Mouse (Mus musculus) heart, postnatal 4 days (tissue): ENCODE results near the gene Ppig. TPM values are rescaled to one million over a fixed set of nuclear protein-coding genes. Genes with fewer than 3 reads are reported as not detected.
A peak's percentile ranks its signal among the peaks of the same experiment; 100 is the strongest.

Source experiments
- DNase-seq: peaks from one replicate; pipeline ENCODE4 v3.0.0; 2021
- total RNA-seq, 2 experiments: library from RNA; stranded (reverse); gene quantifications; 2 replicates each; pipeline ENCODE4 v1.2.3; 2021

The Ppig gene
- total RNA-seq, 2 experiments from 2014 or later = 56.7 to 59.9 TPM

- no peak for DNase-seq
Observed at GRCm38 (mm10) chr2:69763340-69763739, 41.0 kb downstream of the Ppig start.

DNA sequence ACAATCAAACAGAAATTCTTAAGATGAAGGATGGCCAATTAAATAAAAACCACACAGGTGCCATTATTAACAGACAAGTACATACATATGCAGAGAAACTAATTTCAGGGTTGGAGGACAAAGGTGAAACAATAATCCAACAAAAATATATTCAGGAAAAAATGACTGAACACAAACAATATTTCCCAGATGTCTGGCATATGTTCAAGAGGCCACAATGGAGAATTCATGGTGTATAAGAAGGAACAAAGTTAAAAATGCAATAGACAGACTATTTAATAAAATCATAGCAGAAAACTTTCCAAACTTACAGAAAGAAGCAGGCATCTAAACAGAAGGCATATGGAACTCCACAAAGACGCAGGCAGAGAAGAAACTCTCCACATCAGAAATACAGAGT, 42.4 kb downstream of the Ppig start:
- no peak for DNase-seq

GRCm38 (mm10) chr2:69773331-69773730, 51.0 kb downstream of the Ppig start:
- no peak for DNase-seq

GRCm38 (mm10) chr2:69777985-69778835, 55.9 kb downstream of the Ppig start:
- DNase-seq = no peak

- DNase-seq = peak; percentile 14
Observed at GRCm38 (mm10) chr2:69778836-69779177, 56.5 kb downstream of the Ppig start.

DNA sequence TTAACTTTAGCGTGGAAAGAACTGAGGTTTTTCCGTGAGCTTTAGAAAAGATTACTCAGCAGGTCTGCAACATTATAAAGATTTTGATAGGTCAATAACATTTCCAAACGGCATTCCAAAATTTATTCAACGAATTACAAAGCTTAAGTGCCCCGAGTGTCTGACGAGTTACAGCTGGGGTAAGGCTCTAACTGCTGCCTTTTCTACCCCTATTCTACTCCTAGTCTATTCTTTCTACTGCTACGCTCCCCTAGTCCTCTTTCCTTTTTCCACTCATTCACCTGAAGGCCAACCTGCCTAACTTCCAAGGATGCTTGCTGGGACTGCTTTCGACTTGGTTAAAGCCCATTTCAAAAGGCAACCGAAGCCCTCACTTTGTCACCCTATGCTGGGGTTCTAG, 66.6 kb downstream of the Ppig start:
- DNase-seq = no peak

GRCm38 (mm10) chr2:69789429-69790069, 67.2 kb downstream of the Ppig start, which contains the start of the genes Ccdc173 and Phospho2:
TSS of gene Ccdc173 (minus strand) at chr2:69789575.
TSS of gene Phospho2 (plus strand) at chr2:69789623.
- peak; percentile 99 for DNase-seq

GRCm38 (mm10) chr2:69790285-69790684, 67.9 kb downstream of the Ppig start:
- peak; percentile 91 for DNase-seq

- DNase-seq = no peak
Observed at GRCm38 (mm10) chr2:69790722-69791121, 68.4 kb downstream of the Ppig start.

DNA sequence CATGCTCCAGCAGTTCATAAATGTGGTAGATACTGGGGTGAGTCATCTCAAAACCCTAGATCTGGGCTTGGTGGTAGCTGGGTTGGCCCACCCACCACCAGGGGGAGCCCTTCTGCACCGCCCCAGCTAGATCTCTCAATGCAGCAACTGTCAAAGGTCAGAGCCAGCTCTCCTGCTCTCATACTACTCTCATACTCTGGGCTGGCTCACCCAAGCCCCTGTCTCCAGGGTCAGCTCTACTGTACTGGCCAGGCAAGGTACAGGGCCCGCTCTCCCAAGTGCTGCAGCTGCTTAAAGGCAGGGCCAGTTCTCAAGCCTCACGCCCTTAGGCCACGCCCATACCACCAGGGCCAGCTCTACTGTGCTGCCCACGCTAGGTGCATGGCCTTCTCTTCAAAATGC, 80.6 kb downstream of the Ppig start:
- peak; percentile 84 for DNase-seq

Other genes starting within 250 kb of the Ppig start
- gene Lrp2, start 136.5 kb upstream of the Ppig start, total RNA-seq = 1 to 10 TPM; 1.2 TPM
- 1 to 10 TPM; 4.2 to 5.6 TPM for gene Bbs5, start 75.4 kb upstream of the Ppig start, total RNA-seq
- gene Klhl41, start 52.4 kb upstream of the Ppig start, total RNA-seq = 10 to 100 TPM; 86.3 to 87.5 TPM
- 10 to 100 TPM; 26.8 to 28.2 TPM for gene Fastkd1, start 9.0 kb upstream of the Ppig start, total RNA-seq
- under 1 TPM; 0.43 to 0.99 TPM for gene Ccdc173, start 67.0 kb downstream of the Ppig start, total RNA-seq
- gene Phospho2, start 67.1 kb downstream of the Ppig start, total RNA-seq = 10 to 100 TPM; 12.2 to 15.3 TPM
- 10 to 100 TPM; 56.7 to 62.7 TPM for gene Klhl23, start 99.4 kb downstream of the Ppig start, total RNA-seq
- 100 to 1,000 TPM; 112 to 114 TPM for gene Ssb, start 139.0 kb downstream of the Ppig start, total RNA-seq
- 10 to 100 TPM; 21.6 to 22.1 TPM for gene Mettl5, start 163.1 kb downstream of the Ppig start, total RNA-seq
- 10 to 100 TPM; 87.2 to 88.7 TPM for gene Ubr3, start 174.7 kb downstream of the Ppig start, total RNA-seq